Mouse (Mus musculus) spleen, adult 2 months (tissue): Measurements from ENCODE around the gene H2-Eb1. TPM values are rescaled to one million over a fixed set of nuclear protein-coding genes. Genes with fewer than 3 reads are reported as not detected.

Source experiments
- DNase-seq, 2 experiments: peaks; one replicate each; pipeline versions ENCODE4 v3.0.0 to v3.0.0-alpha.2; 2012 to 2021; ENCODE audit warnings: low spot score in 2 of 2, low read depth in 1 of 2
- H3K27ac ChIP-seq: fragments of 200-500 bp; 2 replicates; pipeline ENCODE4 v1.5.1; 2012; ENCODE audit warnings: low read length, inconsistent platforms; ENCODE audit not compliant: insufficient read depth
- H3K27me3 ChIP-seq: fragments of 200-500 bp; 2 replicates; pipeline ENCODE4 v1.6.1; 2012; ENCODE audit warnings: mild to moderate bottlenecking, moderate library complexity, low read length, inconsistent platforms; ENCODE audit not compliant: control insufficient read depth, insufficient read depth
- H3K36me3 ChIP-seq: fragments of 200-500 bp; 2 replicates; pipeline ENCODE4 v1.6.1; 2012; ENCODE audit warnings: mild to moderate bottlenecking, low read length, inconsistent platforms; ENCODE audit not compliant: control insufficient read depth, insufficient read depth
- H3K4me1 ChIP-seq: fragments of 200-500 bp; 2 replicates; pipeline ENCODE4 v1.6.1; 2011; ENCODE audit warnings: inconsistent platforms; ENCODE audit not compliant: control insufficient read depth, insufficient read depth, insufficient read length
- H3K4me3 ChIP-seq: fragments of 200-500 bp; 2 replicates; pipeline ENCODE4 v1.5.1; 2011; ENCODE audit warnings: mild to moderate bottlenecking, inconsistent platforms; ENCODE audit not compliant: insufficient read depth, insufficient read length; ENCODE audit errors: extremely low read depth
- CTCF ChIP-seq: fragments of 200-500 bp; IDR thresholded peaks from 2 replicates; pipeline ENCODE4 v1.5.1; 2011; ENCODE audit warnings: mild to moderate bottlenecking, inconsistent platforms; ENCODE audit not compliant: insufficient read depth, insufficient read length, insufficient replicate concordance; ENCODE audit errors: extremely low read depth
- POLR2A ChIP-seq: fragments of 200-500 bp; IDR thresholded peaks from 2 replicates; pipeline ENCODE4 v1.6.1; 2011; ENCODE audit warnings: low read depth, low read length, inconsistent platforms
- WGBS: fragments of 180-500 bp; shearing (Covaris S2); methylation state at CpG from one replicate; pipeline ENCODE4 v1.1.7; 2018; 5-methylcytosine and 5-hydroxymethylcytosine counted together
- polyA plus RNA-seq: library from polyadenylated mRNA; depleted of rRNA; stranded (reverse); fragments of >200 nt; gene quantifications from 2 replicates; pipeline ENCODE4 v1.2.3, GENCODE M21; 2012

The H2-Eb1 gene
- polyA plus RNA-seq, 1 experiment: 1,025 TPM

- Histone ChIP-seq H3K4me1 (peaks cover 19% of the 10 kb centered on the region), H3K36me3 (peaks cover 41% of the 10 kb centered on the region), H3K27ac (peak overlapping the region; percentile 59), H3K27me3 (no peaks in the 10 kb centered on the region), H3K4me3 (peak overlapping the region; percentile 90)
- WGBS: 2% methylated on average over 93 of the region's 93 CpGs
- no peak for TF ChIP-seq POLR2A
- TF ChIP-seq CTCF: no peak
- peak in 1 of 2 experiments; percentile 44 for DNase-seq
Observed at GRCm38 (mm10) chr17:34264452-34265351, 41.0 kb upstream of the H2-Eb1 start.

GRCm38 (mm10) chr17:34268262-34268661 is 37.4 kb upstream of the H2-Eb1 start:
- Histone ChIP-seq H3K4me3 (no peak overlapping the region), H3K4me1 (peaks cover 6% of the 10 kb centered on the region; the same call in 1 of the 2 replicates), H3K36me3 (peaks cover 47% of the 10 kb centered on the region), H3K27me3 (no peaks in the 10 kb centered on the region), H3K27ac (peak overlapping the region; percentile 59)
- TF ChIP-seq POLR2A (no peak), CTCF (no peak)
- WGBS: 82% methylated on average over 2 of the region's 2 CpGs
- no peak for DNase-seq

DNA sequence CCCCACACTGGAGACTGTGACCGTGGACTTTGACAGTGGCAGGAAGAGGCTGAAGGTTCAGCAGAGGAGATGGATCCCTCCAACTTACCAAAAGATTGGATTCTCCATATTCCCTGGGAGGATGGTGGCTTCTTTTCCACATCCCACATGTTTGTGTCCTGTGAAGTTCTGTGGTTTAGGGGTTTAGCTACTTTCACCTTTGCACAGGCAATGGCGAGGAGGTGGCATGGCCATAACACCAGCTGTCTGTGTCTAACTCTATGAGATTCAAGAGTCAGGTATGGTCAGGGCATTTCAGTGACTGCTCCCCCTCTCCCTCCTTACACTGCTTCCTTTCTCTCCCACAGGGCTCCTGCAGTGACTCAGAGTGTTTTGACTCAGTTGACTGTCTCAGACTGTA is 36.9 kb upstream of the H2-Eb1 start:
- WGBS: 92% methylated on average over 2 of the region's 2 CpGs
- peaks cover 47% of the 10 kb centered on the region for H3K36me3 ChIP-seq
- no peaks in the 10 kb centered on the region for H3K27me3 ChIP-seq
- H3K4me3 ChIP-seq: no peak overlapping the region
- TF ChIP-seq POLR2A (no peak), CTCF (no peak)
- no peak for DNase-seq
- peak overlapping the region; percentile 59; the same call in 1 of the 2 replicates for H3K27ac ChIP-seq
- peaks cover 6% of the 10 kb centered on the region; the same call in 1 of the 2 replicates for H3K4me1 ChIP-seq

DNA sequence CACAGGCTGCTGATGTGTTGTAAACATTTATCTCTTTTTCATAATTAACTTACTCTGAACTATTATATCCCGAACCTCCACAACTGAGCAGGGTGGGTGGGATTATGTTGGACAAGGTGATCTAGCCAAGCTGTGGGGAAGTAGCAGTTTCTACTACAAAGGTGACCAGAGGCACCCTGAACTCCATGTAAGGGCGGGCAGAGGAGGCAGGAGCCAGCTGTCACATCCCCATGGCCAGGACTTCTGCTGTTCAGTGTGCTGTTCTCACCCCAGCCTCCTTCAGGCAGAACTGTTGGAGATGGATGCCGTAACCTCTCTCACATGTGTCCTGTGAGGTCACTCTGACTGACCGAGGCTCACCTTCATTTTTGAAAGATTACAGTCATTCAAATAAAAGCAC is 35.9 kb upstream of the H2-Eb1 start:
- Histone ChIP-seq H3K27me3 (no peaks in the 10 kb centered on the region), H3K4me3 (no peak overlapping the region), H3K36me3 (peaks cover 42% of the 10 kb centered on the region), H3K27ac (no peak overlapping the region), H3K4me1 (peaks cover 6% of the 10 kb centered on the region; the same call in 1 of the 2 replicates)
- 87% methylated on average over 4 of the region's 4 CpGs for WGBS
- TF ChIP-seq CTCF (no peak), POLR2A (no peak)
- DNase-seq: no peak

GRCm38 (mm10) chr17:34270230-34270629 is 35.4 kb upstream of the H2-Eb1 start:
- Histone ChIP-seq H3K4me3 (no peak overlapping the region), H3K4me1 (peaks cover 6% of the 10 kb centered on the region; the same call in 1 of the 2 replicates), H3K27me3 (no peaks in the 10 kb centered on the region), H3K36me3 (peaks cover 37% of the 10 kb centered on the region), H3K27ac (no peak overlapping the region)
- WGBS: 85% methylated on average over 2 of the region's 2 CpGs
- no peak for TF ChIP-seq POLR2A
- TF ChIP-seq CTCF: no peak
- DNase-seq: no peak

DNA sequence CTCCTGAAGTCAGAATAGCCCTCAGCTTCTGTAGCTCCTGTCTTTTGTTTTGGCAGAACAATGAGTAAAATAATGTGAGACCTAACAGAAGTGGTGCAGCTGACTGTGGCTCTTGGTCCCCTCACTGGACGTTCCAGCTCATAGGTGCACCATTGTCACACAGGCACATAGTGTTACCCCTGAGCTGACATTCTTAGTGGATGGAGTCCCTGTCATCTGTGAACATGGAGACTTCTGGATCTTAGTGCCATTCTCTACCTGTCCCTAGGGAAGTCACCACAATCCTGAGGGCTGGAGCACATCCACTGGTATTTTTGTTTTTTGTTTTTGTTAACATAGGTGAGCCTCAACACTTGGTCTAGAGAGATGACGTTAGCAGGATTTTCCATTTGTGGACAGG is 34.7 kb upstream of the H2-Eb1 start:
- no peak overlapping the region for H3K4me3 ChIP-seq
- DNase-seq: no peak
- no peaks in the 10 kb centered on the region for H3K27me3 ChIP-seq
- H3K4me1 ChIP-seq: peaks cover 6% of the 10 kb centered on the region; the same call in 1 of the 2 replicates
- TF ChIP-seq CTCF (no peak), POLR2A (no peak)
- WGBS: 79% methylated on average over 2 of the region's 2 CpGs
- no peak overlapping the region for H3K27ac ChIP-seq
- H3K36me3 ChIP-seq: peaks cover 34% of the 10 kb centered on the region

DNA sequence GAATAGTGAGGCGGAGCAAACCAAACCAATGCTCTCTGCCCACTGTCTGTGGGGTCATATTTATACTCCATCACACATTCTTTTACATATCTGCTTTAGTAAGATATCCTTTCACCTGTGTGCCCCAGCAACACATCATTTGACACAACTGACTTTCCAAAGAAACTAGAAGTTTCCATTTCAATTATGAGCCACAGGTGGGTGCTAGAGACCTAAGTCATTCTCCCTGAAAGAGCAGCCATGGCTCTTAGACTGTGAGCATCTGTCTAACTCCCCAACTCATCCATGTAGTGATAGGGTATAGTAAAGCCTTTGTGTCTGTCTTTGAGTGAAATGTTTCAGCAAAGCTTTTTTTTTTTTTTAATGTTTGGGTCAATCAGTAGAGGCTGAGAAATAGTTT is 33.6 kb upstream of the H2-Eb1 start:
- Histone ChIP-seq H3K27ac (no peak overlapping the region), H3K4me1 (peaks cover 6% of the 10 kb centered on the region; the same call in 1 of the 2 replicates), H3K4me3 (no peak overlapping the region), H3K36me3 (peaks cover 31% of the 10 kb centered on the region), H3K27me3 (no peaks in the 10 kb centered on the region)
- WGBS: 98% methylated on average over 1 of the region's 1 CpGs
- no peak for DNase-seq
- TF ChIP-seq POLR2A (no peak), CTCF (no peak)
